Mouse (Mus musculus) liver, embryonic 14.5 days (tissue): Measurements from ENCODE around the gene Kat6b. TPM values are rescaled to one million over a fixed set of nuclear protein-coding genes. Genes with fewer than 3 reads are reported as not detected.
A peak's percentile ranks its signal among the peaks of the same experiment; 100 is the strongest.

Experiments used
- ATAC-seq: fragments of 200-750 bp; cut with Nextera tagmentation; 2 replicates; pipeline ENCODE4 v1.8.0; 2017; ENCODE audit warnings: moderate number of reproducible peaks, mild to moderate bottlenecking, moderate library complexity; ENCODE audit not compliant: insufficient read depth
- DNase-seq, 3 experiments: peaks; one replicate each; pipeline ENCODE4 v3.0.0-alpha.2; 2012 to 2013; ENCODE audit warnings: low read depth in 3 of 3, low spot score in 3 of 3
- H3K27ac ChIP-seq: fragments of 300-500 bp; sonication (generic); 2 replicates; pipeline ENCODE4 v1.5.1; 2014; ENCODE audit warnings: moderate library complexity, mild to moderate bottlenecking, control low read depth, inconsistent platforms
- H3K27me3 ChIP-seq: fragments of 300-500 bp; sonication (generic); 2 replicates; pipeline ENCODE4 v1.6.1; 2014; ENCODE audit warnings: mild to moderate bottlenecking, low read length, moderate library complexity; ENCODE audit not compliant: control insufficient read depth, insufficient read depth
- H3K36me3 ChIP-seq: fragments of 300-500 bp; sonication (generic); replicated peaks from 2 replicates; pipeline ENCODE4 v1.6.1; 2014; ENCODE audit warnings: low read depth; ENCODE audit not compliant: control insufficient read depth, insufficient read depth
- H3K4me1 ChIP-seq, 2 experiments: fragments of 200-500 bp in 1 of 2; fragments of 300-500 bp in 1 of 2; sonication (generic) in 1 of 2; replicated peaks; 2 replicates each; pipeline ENCODE4 v1.6.1; 2012 to 2014; ENCODE audit warnings: antibody characterized with exemption in 1 of 2, inconsistent platforms in 1 of 2, low read length in 1 of 2; ENCODE audit not compliant: control insufficient read depth in 2 of 2, insufficient read depth in 2 of 2
- H3K4me2 ChIP-seq: fragments of 300-500 bp; sonication (generic); 2 replicates; pipeline ENCODE4 v1.6.1; 2014; ENCODE audit warnings: low read depth, mild to moderate bottlenecking, control low read depth, moderate library complexity
- H3K4me3 ChIP-seq, 2 experiments: fragments of 200-500 bp in 1 of 2; fragments of 300-500 bp in 1 of 2; sonication (generic) in 1 of 2; 2 replicates each; pipeline ENCODE4 v1.5.1; 2012 to 2014; ENCODE audit warnings: low read depth in 2 of 2, low read length in 2 of 2, mild to moderate bottlenecking in 2 of 2, control low read depth in 1 of 2, inconsistent platforms in 1 of 2, moderate library complexity in 1 of 2; ENCODE audit not compliant: insufficient read depth in 1 of 2
- H3K9ac ChIP-seq: fragments of 300-500 bp; sonication (generic); replicated peaks from 2 replicates; pipeline ENCODE4 v1.6.1; 2014; ENCODE audit warnings: mild to moderate bottlenecking, control low read depth, moderate library complexity
- H3K9me3 ChIP-seq: fragments of 300-500 bp; sonication (generic); 2 replicates; pipeline ENCODE4 v1.6.1; 2016; ENCODE audit warnings: low read length, mixed read lengths; ENCODE audit not compliant: control insufficient read depth
- CTCF ChIP-seq: IDR thresholded peaks from 2 replicates; pipeline ENCODE4 v1.5.1; 2016; ENCODE audit warnings: antibody characterized with exemption, low read depth, control low read depth
- EP300 ChIP-seq: IDR thresholded peaks from 2 replicates; pipeline ENCODE4 v1.6.1; 2016; ENCODE audit warnings: antibody characterized with exemption, low read depth
- WGBS: fragments of 180-500 bp; shearing (Covaris S2); extraction: QIAGEN DNeasy Blood & Tissue Kit; methylation state at CpG from one replicate; pipeline ENCODE4 v1.1.7; 2014; ENCODE audit not compliant: insufficient replicate concordance; 5-methylcytosine and 5-hydroxymethylcytosine counted together
- polyA plus RNA-seq, 2 experiments: library from polyadenylated mRNA; depleted of rRNA in 1 of 2; stranded (reverse) in 1 of 2; unstranded in 1 of 2; fragments of >200 nt; fragmentation: Nextera tagmentation in 1 of 2; extraction: Ambion mirVana in 1 of 2; gene quantifications; 2 replicates each; pipeline versions ENCODE4 v1.2.1 to v1.2.3; 2012 to 2014

The Kat6b gene
- polyA plus RNA-seq, 2 experiments: 0.93 to 1.4 TPM

- ATAC-seq (no peak), DNase-seq (no peak)
- no peak overlapping the region for H3K4me2 ChIP-seq
- H3K4me3 ChIP-seq: no peak overlapping the region
- no peaks in the 10 kb centered on the region for H3K9me3 ChIP-seq
- H3K27me3 ChIP-seq: no peaks in the 10 kb centered on the region
- no peaks in the 10 kb centered on the region for H3K36me3 ChIP-seq
- TF ChIP-seq CTCF (no peak), EP300 (no peak)
- no peak overlapping the region for H3K9ac ChIP-seq
- H3K4me1 ChIP-seq: no peaks in the 10 kb centered on the region
- H3K27ac ChIP-seq: no peak overlapping the region
- 64% methylated on average over 3 of the region's 3 CpGs for WGBS
These were observed 7.9 kb downstream of the Kat6b start for GRCm38 (mm10) chr14:21489116-21489485.

- Histone ChIP-seq H3K4me3 (no peak overlapping the region), H3K4me1 (no peaks in the 10 kb centered on the region), H3K27ac (no peak overlapping the region), H3K27me3 (no peaks in the 10 kb centered on the region), H3K36me3 (no peaks in the 10 kb centered on the region), H3K4me2 (no peak overlapping the region), H3K9me3 (no peaks in the 10 kb centered on the region), H3K9ac (no peak overlapping the region)
- 60% methylated on average over 4 of the region's 4 CpGs for WGBS
- TF ChIP-seq CTCF: no peak
- no peak for TF ChIP-seq EP300
- no peak for ATAC-seq
- no peak for DNase-seq
These were observed 8.9 kb downstream of the Kat6b start for GRCm38 (mm10) chr14:21490141-21490540.

GRCm38 (mm10) chr14:21498361-21498996 is 17.2 kb downstream of the Kat6b start:
- Histone ChIP-seq H3K4me3 (peak overlapping the region in 1 of 2 experiments; percentile 96; a peak in 1 of 4 replicates), H3K4me2 (peak overlapping the region; percentile 100)

GRCm38 (mm10) chr14:21499011-21499581 is 17.9 kb downstream of the Kat6b start:
- TF ChIP-seq EP300: no peak
- TF ChIP-seq CTCF: no peak
- no peaks in the 10 kb centered on the region for H3K9me3 ChIP-seq
- peak overlapping the region; percentile 82 for H3K9ac ChIP-seq
- H3K36me3 ChIP-seq: no peaks in the 10 kb centered on the region
- peak overlapping the region; percentile 54 to 96 for H3K4me3 ChIP-seq
- no peak overlapping the region for H3K27ac ChIP-seq
- peaks cover 4% of the 10 kb centered on the region for H3K27me3 ChIP-seq
- DNase-seq (no peak), ATAC-seq (no peak)
- under 1% methylated on average over 33 of the region's 33 CpGs for WGBS
- peaks cover 5 to 18% of the 10 kb centered on the region in 2 experiments for H3K4me1 ChIP-seq
- H3K4me2 ChIP-seq: peak overlapping the region; percentile 100

More at GRCm38 (mm10) chr14:21498361-21498996, 17.2 kb downstream of the Kat6b start:
- no peak overlapping the region for H3K9ac ChIP-seq
- no peak overlapping the region for H3K27ac ChIP-seq
- TF ChIP-seq EP300 (no peak), CTCF (no peak)
- H3K27me3 ChIP-seq: peaks cover 4% of the 10 kb centered on the region
- ATAC-seq (no peak), DNase-seq (no peak)
- no peaks in the 10 kb centered on the region for H3K9me3 ChIP-seq
- WGBS: 4% methylated on average over 7 of the region's 7 CpGs
- H3K4me1 ChIP-seq: peaks cover 5 to 18% of the 10 kb centered on the region in 2 experiments
- no peaks in the 10 kb centered on the region for H3K36me3 ChIP-seq

GRCm38 (mm10) chr14:21499631-21500153 is 18.5 kb downstream of the Kat6b start:
- Histone ChIP-seq H3K27me3 (peaks cover 4% of the 10 kb centered on the region), H3K9ac (peak overlapping the region; percentile 82), H3K27ac (peak overlapping the region; percentile 33; the same call in 1 of the 2 replicates), H3K4me3 (peak overlapping the region; percentile 54 to 96), H3K36me3 (no peaks in the 10 kb centered on the region), H3K9me3 (no peaks in the 10 kb centered on the region), H3K4me1 (peaks cover 5 to 21% of the 10 kb centered on the region in 2 experiments), H3K4me2 (peak overlapping the region; percentile 100)
- TF ChIP-seq EP300: no peak
- TF ChIP-seq CTCF: no peak
- WGBS: under 1% methylated on average over 57 of the region's 57 CpGs
- ATAC-seq (no peak), DNase-seq (peak in 1 of 3 experiments; percentile 10)
